Mouse (Mus musculus) bone marrow, adult 2 months (tissue): ENCODE measurements at regions not wholly inside any gene's neighbourhood (a gene's known extent, or its start where the extent isn't known, plus 50 kb on each side); places are given as distances from the start of the nearest gene placed in this dataset.

Source experiments
- H3K27ac ChIP-seq: fragments of 200-500 bp; 2 replicates; pipeline ENCODE4 v1.5.1; 2012; ENCODE audit warnings: low read depth, mild to moderate bottlenecking, control low read depth, inconsistent platforms, low read length; ENCODE audit not compliant: control insufficient read depth, poor library complexity, insufficient read depth
- H3K4me1 ChIP-seq: fragments of 200-500 bp; 2 replicates; pipeline ENCODE4 v1.6.1; 2011; ENCODE audit warnings: low read length; ENCODE audit not compliant: control insufficient read depth, insufficient read depth
- H3K4me3 ChIP-seq: fragments of 200-500 bp; replicated peaks from 2 replicates; pipeline ENCODE3; 2011; ENCODE audit warnings: mild to moderate bottlenecking, low read depth, low read length, control low read depth; ENCODE audit not compliant: control insufficient read depth
- CTCF ChIP-seq: fragments of 200-500 bp; IDR thresholded peaks from 2 replicates; pipeline ENCODE4 v1.5.1; 2011; ENCODE audit warnings: low read length, control low read depth; ENCODE audit not compliant: control insufficient read depth, insufficient read depth
- POLR2A ChIP-seq: fragments of 200-500 bp; IDR thresholded peaks from 2 replicates; pipeline ENCODE4 v1.6.1; 2011; ENCODE audit warnings: low read depth, mild to moderate bottlenecking, control low read depth, low read length, borderline replicate concordance; ENCODE audit not compliant: control insufficient read depth
- WGBS: fragments of 180-500 bp; shearing (Covaris S2); methylation state at CpG from one replicate; pipeline ENCODE4 v1.1.7; 2018; 5-methylcytosine and 5-hydroxymethylcytosine counted together

GRCm38 (mm10) chr15:97606232-97606629 lies 99.4 kb downstream of the Rpap3 start:
- WGBS = 70% methylated on average over 6 of the region's 6 CpGs
- Histone ChIP-seq H3K4me3 (no peak overlapping the region), H3K4me1 (no peaks in the 10 kb centered on the region), H3K27ac (no peak overlapping the region)
- TF ChIP-seq POLR2A = no peak
- TF ChIP-seq CTCF = no peak

- WGBS = 79% methylated on average over 7 of the region's 7 CpGs
- no peaks in the 10 kb centered on the region for H3K4me1 ChIP-seq
- no peak overlapping the region for H3K4me3 ChIP-seq
- H3K27ac ChIP-seq = no peak overlapping the region
- TF ChIP-seq CTCF (no peak), POLR2A (no peak)
These were observed 99.8 kb downstream of the Rpap3 start for GRCm38 (mm10) chr15:97605791-97606190.

GRCm38 (mm10) chr15:97603492-97603891 lies 102.1 kb downstream of the Rpap3 start:
- WGBS = 47% methylated on average over 6 of the region's 6 CpGs
- no peak overlapping the region for H3K27ac ChIP-seq
- TF ChIP-seq POLR2A (no peak), CTCF (no peak)
- no peak overlapping the region for H3K4me3 ChIP-seq
- no peaks in the 10 kb centered on the region for H3K4me1 ChIP-seq

GRCm38 (mm10) chr15:97598270-97598669 lies 107.4 kb downstream of the Rpap3 start:
- no peaks in the 10 kb centered on the region for H3K4me1 ChIP-seq
- 85% methylated on average over 8 of the region's 8 CpGs for WGBS
- no peak overlapping the region for H3K27ac ChIP-seq
- H3K4me3 ChIP-seq = no peak overlapping the region
- no peak for TF ChIP-seq POLR2A
- TF ChIP-seq CTCF = no peak

- 79% methylated on average over 8 of the region's 8 CpGs for WGBS
- TF ChIP-seq POLR2A (no peak), CTCF (no peak)
- Histone ChIP-seq H3K4me3 (no peak overlapping the region), H3K27ac (no peak overlapping the region), H3K4me1 (no peaks in the 10 kb centered on the region)
These were observed 109.0 kb downstream of the Rpap3 start for GRCm38 (mm10) chr15:97596514-97597081.

GRCm38 (mm10) chr15:97595284-97595796 lies 110.3 kb downstream of the Rpap3 start:
- TF ChIP-seq POLR2A = no peak
- no peak for TF ChIP-seq CTCF
- H3K4me1 ChIP-seq = no peaks in the 10 kb centered on the region
- 80% methylated on average over 6 of the region's 6 CpGs for WGBS
- no peak overlapping the region for H3K27ac ChIP-seq
- no peak overlapping the region for H3K4me3 ChIP-seq

- Histone ChIP-seq H3K4me3 (no peak overlapping the region), H3K27ac (no peak overlapping the region), H3K4me1 (no peaks in the 10 kb centered on the region)
- TF ChIP-seq POLR2A = no peak
- TF ChIP-seq CTCF = no peak
- 43% methylated on average over 11 of the region's 11 CpGs for WGBS
These were observed 111.6 kb downstream of the Rpap3 start for GRCm38 (mm10) chr15:97593781-97594600.

GRCm38 (mm10) chr15:97592786-97593185 lies 112.8 kb downstream of the Rpap3 start:
- TF ChIP-seq POLR2A = no peak
- no peak for TF ChIP-seq CTCF
- H3K27ac ChIP-seq = no peak overlapping the region
- no peaks in the 10 kb centered on the region for H3K4me1 ChIP-seq
- 84% methylated on average over 11 of the region's 11 CpGs for WGBS
- no peak overlapping the region for H3K4me3 ChIP-seq

GRCm38 (mm10) chr15:97591406-97591805 lies 114.2 kb downstream of the Rpap3 start:
- TF ChIP-seq POLR2A = no peak
- no peak for TF ChIP-seq CTCF
- WGBS = 41% methylated on average over 4 of the region's 4 CpGs
- no peak overlapping the region for H3K4me3 ChIP-seq
- no peaks in the 10 kb centered on the region for H3K4me1 ChIP-seq
- H3K27ac ChIP-seq = no peak overlapping the region
